Mouse (Mus musculus) hindbrain, embryonic 14.5 days (tissue): ENCODE measurements around the gene Gp9. TPM values are rescaled to one million over a fixed set of nuclear protein-coding genes. Genes with fewer than 3 reads are reported as not detected.

Experiments
- ATAC-seq: fragments of 200-750 bp; cut with Nextera tagmentation; 2 replicates; pipeline ENCODE4 v1.8.0; 2017; ENCODE audit warnings: moderate number of reproducible peaks, mild to moderate bottlenecking, moderate TSS enrichment, moderate library complexity; ENCODE audit not compliant: low FRiP score
- DNase-seq: peaks from one replicate; pipeline ENCODE4 v3.0.0-alpha.2; 2015; ENCODE audit warnings: low spot score
- H3K27ac ChIP-seq: fragments of 300-500 bp; sonication (generic); 2 replicates; pipeline ENCODE4 v1.5.1; 2014; ENCODE audit warnings: mild to moderate bottlenecking, moderate library complexity
- H3K27me3 ChIP-seq: fragments of 300-500 bp; sonication (generic); 2 replicates; pipeline ENCODE4 v1.6.1; 2014; ENCODE audit warnings: mild to moderate bottlenecking, low read length, mixed read lengths; ENCODE audit not compliant: control insufficient read depth, insufficient read depth
- H3K36me3 ChIP-seq: fragments of 300-500 bp; sonication (generic); replicated peaks from 2 replicates; pipeline ENCODE4 v1.6.1; 2014; ENCODE audit not compliant: control insufficient read depth, insufficient read depth
- H3K4me1 ChIP-seq: fragments of 300-500 bp; sonication (generic); replicated peaks from 2 replicates; pipeline ENCODE4 v1.6.1; 2014; ENCODE audit warnings: antibody characterized with exemption, low read length, mixed read lengths; ENCODE audit not compliant: control insufficient read depth, insufficient read depth
- H3K4me2 ChIP-seq: fragments of 300-500 bp; sonication (generic); replicated peaks from 2 replicates; pipeline ENCODE4 v1.6.1; 2014; ENCODE audit warnings: mild to moderate bottlenecking, moderate library complexity
- H3K4me3 ChIP-seq: fragments of 300-500 bp; sonication (generic); replicated peaks from 2 replicates; pipeline ENCODE4 v1.5.1; 2014; ENCODE audit warnings: mild to moderate bottlenecking, low read length
- H3K9ac ChIP-seq: fragments of 300-500 bp; sonication (generic); 2 replicates; pipeline ENCODE4 v1.6.1; 2014
- H3K9me3 ChIP-seq: fragments of 300-500 bp; sonication (generic); 2 replicates; pipeline ENCODE4 v1.6.1; 2016; ENCODE audit warnings: low read length; ENCODE audit not compliant: control insufficient read depth
- WGBS: fragments of 180-500 bp; shearing (Covaris S2); extraction: QIAGEN DNeasy Blood & Tissue Kit; methylation state at CpG from one replicate; pipeline ENCODE4 v1.1.7; 2014; 5-methylcytosine and 5-hydroxymethylcytosine counted together
- polyA plus RNA-seq: library from polyadenylated mRNA; unstranded; fragments of >200 nt; fragmentation: Nextera tagmentation; extraction: Ambion mirVana; gene quantifications from 2 replicates; pipeline ENCODE4 v1.2.1, GENCODE M21; 2014

Gp9 gene
- polyA plus RNA-seq, 1 experiment from 2014 or later = 0.83 TPM

GRCm38 (mm10) chr6:87736923-87737322 is 40.9 kb upstream of the Gp9 start:
- ATAC-seq (no peak), DNase-seq (no peak)
- WGBS = 82% methylated on average over 4 of the region's 4 CpGs
- Histone ChIP-seq H3K36me3 (no peaks in the 10 kb centered on the region), H3K9ac (no peak overlapping the region), H3K4me1 (peaks cover 17% of the 10 kb centered on the region; the same call in 1 of the 2 replicates), H3K9me3 (no peaks in the 10 kb centered on the region), H3K4me3 (no peak overlapping the region), H3K4me2 (no peak overlapping the region), H3K27me3 (peaks cover 18% of the 10 kb centered on the region), H3K27ac (no peak overlapping the region)

DNA sequence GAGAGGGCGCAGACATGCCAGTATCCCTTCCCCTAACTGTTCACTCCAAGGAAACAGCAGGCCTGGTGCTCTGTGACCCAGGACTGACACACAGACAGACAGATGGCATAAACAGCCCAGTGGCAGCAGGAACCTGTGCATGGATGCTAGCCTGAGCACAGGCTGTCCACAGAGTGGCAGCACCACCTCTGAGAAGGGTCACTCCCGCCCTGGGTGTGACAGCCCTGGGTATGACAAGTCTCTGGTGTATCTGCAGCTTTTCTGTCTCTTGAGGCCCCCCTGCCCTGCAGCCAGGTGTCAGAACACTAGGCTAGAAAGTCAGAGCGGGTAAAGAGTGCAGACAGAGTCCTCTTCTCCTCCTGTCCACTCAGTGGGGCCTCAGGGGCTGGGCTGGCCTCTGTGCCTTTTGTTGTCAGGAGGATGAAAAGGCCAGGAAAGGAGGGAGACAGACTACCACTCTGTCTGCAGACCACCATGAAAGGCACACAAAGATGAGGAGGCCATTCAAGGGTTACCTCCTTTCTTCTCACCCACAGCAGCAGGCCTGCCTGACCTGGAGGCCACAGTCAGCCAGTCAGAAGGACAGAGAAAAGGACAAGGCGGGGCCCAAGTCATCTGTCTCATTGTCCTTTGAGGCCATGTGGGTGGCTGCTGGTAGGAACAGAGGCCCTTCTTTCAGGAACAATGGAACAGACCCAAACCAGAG is 39.8 kb upstream of the Gp9 start:
- H3K4me3 ChIP-seq = no peak overlapping the region
- 25% methylated on average over 4 of the region's 4 CpGs for WGBS
- no peak for ATAC-seq

GRCm38 (mm10) chr6:87739898-87740297 is 38.0 kb upstream of the Gp9 start:
- Histone ChIP-seq H3K4me2 (no peak overlapping the region), H3K27ac (no peak overlapping the region), H3K36me3 (no peaks in the 10 kb centered on the region), H3K27me3 (no peaks in the 10 kb centered on the region), H3K4me3 (no peak overlapping the region), H3K9ac (no peak overlapping the region), H3K4me1 (no peaks in the 10 kb centered on the region), H3K9me3 (no peaks in the 10 kb centered on the region)
- DNase-seq (no peak), ATAC-seq (no peak)
- 50% methylated on average over 6 of the region's 6 CpGs for WGBS

More for the DNA sequence above, 39.8 kb upstream of the Gp9 start:
- Histone ChIP-seq H3K9me3 (no peaks in the 10 kb centered on the region), H3K27me3 (peaks cover 11% of the 10 kb centered on the region), H3K27ac (no peak overlapping the region; the same call in 1 of the 2 replicates), H3K4me2 (no peak overlapping the region), H3K9ac (no peak overlapping the region), H3K4me1 (peaks cover 5% of the 10 kb centered on the region; the same call in 1 of the 2 replicates), H3K36me3 (no peaks in the 10 kb centered on the region)
- DNase-seq = no peak

GRCm38 (mm10) chr6:87740496-87740895 is 37.4 kb upstream of the Gp9 start:
- DNase-seq = no peak
- no peak overlapping the region for H3K4me2 ChIP-seq
- no peak overlapping the region for H3K27ac ChIP-seq
- H3K4me3 ChIP-seq = no peak overlapping the region
- H3K4me1 ChIP-seq = no peaks in the 10 kb centered on the region
- no peak for ATAC-seq
- no peaks in the 10 kb centered on the region for H3K36me3 ChIP-seq
- H3K27me3 ChIP-seq = no peaks in the 10 kb centered on the region
- H3K9me3 ChIP-seq = no peaks in the 10 kb centered on the region
- H3K9ac ChIP-seq = no peak overlapping the region

DNA sequence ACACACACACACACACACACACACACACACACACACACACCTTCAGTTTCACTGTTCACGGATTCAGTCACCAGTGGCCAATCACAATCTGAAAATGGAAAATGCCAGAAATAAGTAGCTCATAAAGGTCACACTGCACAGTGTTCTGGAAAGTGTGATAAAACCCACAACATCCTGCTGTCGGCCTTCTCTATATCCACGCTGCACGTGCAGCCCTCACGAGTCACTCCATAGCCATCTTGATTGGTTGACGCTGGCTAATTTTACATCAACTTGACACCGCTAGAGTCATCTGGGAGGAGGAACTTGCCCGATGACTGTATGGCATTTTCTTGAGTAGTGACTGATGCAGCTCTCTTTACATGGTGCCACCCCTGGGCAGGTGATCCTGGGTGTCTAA is 35.9 kb upstream of the Gp9 start:
- Histone ChIP-seq H3K4me2 (no peak overlapping the region), H3K4me1 (no peaks in the 10 kb centered on the region), H3K9me3 (no peaks in the 10 kb centered on the region), H3K9ac (no peak overlapping the region), H3K27me3 (no peaks in the 10 kb centered on the region), H3K4me3 (no peak overlapping the region), H3K27ac (no peak overlapping the region), H3K36me3 (no peaks in the 10 kb centered on the region)
- 95% methylated on average over 8 of the region's 8 CpGs for WGBS
- DNase-seq = no peak
- no peak for ATAC-seq

GRCm38 (mm10) chr6:87742804-87743203 is 35.1 kb upstream of the Gp9 start:
- no peaks in the 10 kb centered on the region for H3K4me1 ChIP-seq
- no peak overlapping the region for H3K4me2 ChIP-seq
- no peaks in the 10 kb centered on the region for H3K36me3 ChIP-seq
- H3K9me3 ChIP-seq = no peaks in the 10 kb centered on the region
- no peak overlapping the region for H3K27ac ChIP-seq
- H3K9ac ChIP-seq = no peak overlapping the region
- H3K4me3 ChIP-seq = no peak overlapping the region
- ATAC-seq (no peak), DNase-seq (no peak)
- 81% methylated on average over 5 of the region's 5 CpGs for WGBS
- H3K27me3 ChIP-seq = no peaks in the 10 kb centered on the region

- no peaks in the 10 kb centered on the region for H3K4me1 ChIP-seq
- no peaks in the 10 kb centered on the region for H3K9me3 ChIP-seq
- no peaks in the 10 kb centered on the region for H3K36me3 ChIP-seq
- H3K4me3 ChIP-seq = no peak overlapping the region
- ATAC-seq (no peak), DNase-seq (no peak)
- no peak overlapping the region for H3K9ac ChIP-seq
- H3K27me3 ChIP-seq = no peaks in the 10 kb centered on the region
- 72% methylated on average over 5 of the region's 5 CpGs for WGBS
- H3K27ac ChIP-seq = no peak overlapping the region
- no peak overlapping the region for H3K4me2 ChIP-seq
Measured at GRCm38 (mm10) chr6:87743281-87743680, 34.6 kb upstream of the Gp9 start.

DNA sequence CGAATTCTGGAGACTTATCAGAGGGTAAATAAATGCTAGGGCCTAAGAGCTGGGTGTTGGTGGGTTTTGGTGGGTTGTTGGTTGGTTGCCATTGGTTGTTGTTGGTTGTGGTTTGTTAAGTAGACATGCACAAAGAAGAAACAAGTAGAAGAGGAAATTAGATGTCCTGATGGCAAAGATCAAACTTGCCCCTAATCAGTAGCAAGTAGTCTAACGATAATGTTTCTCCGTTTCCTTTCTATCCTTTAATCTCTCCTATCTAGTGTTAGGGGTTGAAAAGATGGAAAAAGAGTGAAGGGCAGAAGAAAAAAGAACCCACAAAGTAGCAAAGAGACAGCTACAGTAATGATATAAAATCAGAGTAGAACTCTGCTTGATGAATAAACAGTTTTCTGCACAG is 33.2 kb upstream of the Gp9 start:
- no peak for DNase-seq
- no peaks in the 10 kb centered on the region for H3K4me1 ChIP-seq
- H3K27me3 ChIP-seq = no peaks in the 10 kb centered on the region
- ATAC-seq = no peak
- no peak overlapping the region for H3K27ac ChIP-seq
- WGBS = 95% methylated on average over 3 of the region's 3 CpGs
- H3K4me2 ChIP-seq = no peak overlapping the region
- no peak overlapping the region for H3K9ac ChIP-seq
- H3K4me3 ChIP-seq = no peak overlapping the region
- H3K9me3 ChIP-seq = no peaks in the 10 kb centered on the region
- no peaks in the 10 kb centered on the region for H3K36me3 ChIP-seq

- no peaks in the 10 kb centered on the region for H3K36me3 ChIP-seq
- no peaks in the 10 kb centered on the region for H3K27me3 ChIP-seq
- no peak overlapping the region for H3K4me3 ChIP-seq
- H3K9me3 ChIP-seq = no peaks in the 10 kb centered on the region
- H3K9ac ChIP-seq = no peak overlapping the region
- no peak for ATAC-seq
- no peak for DNase-seq
- H3K27ac ChIP-seq = no peak overlapping the region
- H3K4me1 ChIP-seq = no peaks in the 10 kb centered on the region
- 39% methylated on average over 1 of the region's 1 CpGs for WGBS
- H3K4me2 ChIP-seq = no peak overlapping the region
Measured at GRCm38 (mm10) chr6:87745301-87745700, 32.6 kb upstream of the Gp9 start.

- WGBS = 77% methylated on average over 3 of the region's 3 CpGs
- H3K9me3 ChIP-seq = no peaks in the 10 kb centered on the region
- no peak overlapping the region for H3K4me2 ChIP-seq
- H3K27me3 ChIP-seq = no peaks in the 10 kb centered on the region
- no peak overlapping the region for H3K9ac ChIP-seq
- no peak for DNase-seq
- H3K4me1 ChIP-seq = no peaks in the 10 kb centered on the region
- H3K27ac ChIP-seq = no peak overlapping the region
- no peaks in the 10 kb centered on the region for H3K36me3 ChIP-seq
- H3K4me3 ChIP-seq = no peak overlapping the region
- no peak for ATAC-seq
Measured at GRCm38 (mm10) chr6:87746059-87746458, 31.8 kb upstream of the Gp9 start.
